Mouse (Mus musculus): ENCODE measurements at regions not wholly inside any gene's neighbourhood (a gene's known extent, or its start where the extent isn't known, plus 50 kb on each side); places are given as distances from the start of the nearest gene placed in this dataset.

GRCm38 (mm10) chr13:94619511-94619910, 169.2 kb upstream of the Tbca start:
- no peaks in the 10 kb centered on the region for H3K4me1 ChIP-seq (replicated peaks; ENCODE audit: control insufficient read depth, insufficient read depth, low read length)
- H3K4me3 ChIP-seq (ENCODE audit: low read depth, low read length): no peak overlapping the region
- no peaks in the 10 kb centered on the region for H3K27me3 ChIP-seq (replicated peaks; ENCODE audit: control insufficient read depth, insufficient read depth, low read length)
- H3K9me3 ChIP-seq (ENCODE audit: control insufficient read depth): no peaks in the 10 kb centered on the region
- WGBS: 64% methylated on average over 4 of the region's 4 CpGs
- no peak overlapping the region for H3K4me2 ChIP-seq (replicated peaks; ENCODE audit: low read depth)
- no peak for TF ChIP-seq CTCF (IDR thresholded peaks at IDR 0.05; ENCODE audit: low read depth)
- no peak for ATAC-seq
- H3K9ac ChIP-seq (ENCODE audit: low read depth, low read length): no peak overlapping the region
- no peak overlapping the region for H3K27ac ChIP-seq (ENCODE audit: low read depth, low read length)
- no peaks in the 10 kb centered on the region for H3K36me3 ChIP-seq (ENCODE audit: control insufficient read depth, insufficient read depth)

GRCm38 (mm10) chr13:94630055-94630454, 158.7 kb upstream of the Tbca start:
- Histone ChIP-seq H3K4me3 (ENCODE audit: low read depth, low read length) (no peak overlapping the region), H3K9ac (ENCODE audit: low read depth, low read length) (no peak overlapping the region), H3K36me3 (ENCODE audit: control insufficient read depth, insufficient read depth) (no peaks in the 10 kb centered on the region), H3K4me1 (replicated peaks; ENCODE audit: control insufficient read depth, insufficient read depth, low read length) (no peaks in the 10 kb centered on the region), H3K4me2 (replicated peaks; ENCODE audit: low read depth) (no peak overlapping the region), H3K27me3 (replicated peaks; ENCODE audit: control insufficient read depth, insufficient read depth, low read length) (no peaks in the 10 kb centered on the region), H3K27ac (ENCODE audit: low read depth, low read length) (no peak overlapping the region), H3K9me3 (ENCODE audit: control insufficient read depth) (no peaks in the 10 kb centered on the region)
- no peak for TF ChIP-seq CTCF (IDR thresholded peaks at IDR 0.05; ENCODE audit: low read depth)
- no peak for ATAC-seq
- WGBS: 89% methylated on average over 1 of the region's 1 CpGs

GRCm38 (mm10) chr13:94630685-94631084, 158.0 kb upstream of the Tbca start:
- Histone ChIP-seq H3K4me1 (replicated peaks; ENCODE audit: control insufficient read depth, insufficient read depth, low read length) (no peaks in the 10 kb centered on the region), H3K4me3 (ENCODE audit: low read depth, low read length) (no peak overlapping the region), H3K27me3 (replicated peaks; ENCODE audit: control insufficient read depth, insufficient read depth, low read length) (no peaks in the 10 kb centered on the region), H3K9ac (ENCODE audit: low read depth, low read length) (no peak overlapping the region), H3K9me3 (ENCODE audit: control insufficient read depth) (no peaks in the 10 kb centered on the region), H3K27ac (ENCODE audit: low read depth, low read length) (no peak overlapping the region), H3K4me2 (replicated peaks; ENCODE audit: low read depth) (no peak overlapping the region), H3K36me3 (ENCODE audit: control insufficient read depth, insufficient read depth) (no peaks in the 10 kb centered on the region)
- 89% methylated on average over 6 of the region's 6 CpGs for WGBS
- ATAC-seq: no peak
- TF ChIP-seq CTCF (IDR thresholded peaks at IDR 0.05; ENCODE audit: low read depth): no peak

- Histone ChIP-seq H3K27me3 (replicated peaks; ENCODE audit: control insufficient read depth, insufficient read depth, low read length) (no peaks in the 10 kb centered on the region), H3K9me3 (ENCODE audit: control insufficient read depth) (no peaks in the 10 kb centered on the region), H3K4me2 (replicated peaks; ENCODE audit: low read depth) (no peak overlapping the region), H3K9ac (ENCODE audit: low read depth, low read length) (no peak overlapping the region), H3K4me3 (ENCODE audit: low read depth, low read length) (no peak overlapping the region), H3K4me1 (replicated peaks; ENCODE audit: control insufficient read depth, insufficient read depth, low read length) (no peaks in the 10 kb centered on the region), H3K27ac (ENCODE audit: low read depth, low read length) (no peak overlapping the region), H3K36me3 (ENCODE audit: control insufficient read depth, insufficient read depth) (no peaks in the 10 kb centered on the region)
- TF ChIP-seq CTCF (IDR thresholded peaks at IDR 0.05; ENCODE audit: low read depth): no peak
- no peak for ATAC-seq
- 49% methylated on average over 5 of the region's 5 CpGs for WGBS
Observed at GRCm38 (mm10) chr13:94632730-94633129, 156.0 kb upstream of the Tbca start.

GRCm38 (mm10) chr13:94640336-94640735, 148.4 kb upstream of the Tbca start:
- no peak for TF ChIP-seq CTCF (IDR thresholded peaks at IDR 0.05; ENCODE audit: low read depth)
- Histone ChIP-seq H3K27me3 (replicated peaks; ENCODE audit: control insufficient read depth, insufficient read depth, low read length) (no peaks in the 10 kb centered on the region), H3K4me1 (replicated peaks; ENCODE audit: control insufficient read depth, insufficient read depth, low read length) (no peaks in the 10 kb centered on the region), H3K9me3 (ENCODE audit: control insufficient read depth) (no peaks in the 10 kb centered on the region), H3K4me2 (replicated peaks; ENCODE audit: low read depth) (no peak overlapping the region), H3K9ac (ENCODE audit: low read depth, low read length) (no peak overlapping the region), H3K27ac (ENCODE audit: low read depth, low read length) (no peak overlapping the region), H3K36me3 (ENCODE audit: control insufficient read depth, insufficient read depth) (no peaks in the 10 kb centered on the region), H3K4me3 (ENCODE audit: low read depth, low read length) (no peak overlapping the region)
- no peak for ATAC-seq
- WGBS: 77% methylated on average over 5 of the region's 5 CpGs

GRCm38 (mm10) chr13:94645241-94646206, 143.2 kb upstream of the Tbca start:
- H3K9ac ChIP-seq (ENCODE audit: low read depth, low read length): no peak overlapping the region
- H3K4me1 ChIP-seq (replicated peaks; ENCODE audit: control insufficient read depth, insufficient read depth, low read length): no peaks in the 10 kb centered on the region
- H3K4me2 ChIP-seq (replicated peaks; ENCODE audit: low read depth): no peak overlapping the region
- no peak overlapping the region for H3K27ac ChIP-seq (ENCODE audit: low read depth, low read length)
- no peak for ATAC-seq
- no peak overlapping the region for H3K4me3 ChIP-seq (ENCODE audit: low read depth, low read length)
- WGBS: 67% methylated on average over 19 of the region's 19 CpGs
- H3K9me3 ChIP-seq (ENCODE audit: control insufficient read depth): no peaks in the 10 kb centered on the region
- TF ChIP-seq CTCF (IDR thresholded peaks at IDR 0.05; ENCODE audit: low read depth): no peak
- H3K36me3 ChIP-seq (ENCODE audit: control insufficient read depth, insufficient read depth): no peaks in the 10 kb centered on the region
- H3K27me3 ChIP-seq (replicated peaks; ENCODE audit: control insufficient read depth, insufficient read depth, low read length): no peaks in the 10 kb centered on the region

All from intestine, postnatal 0 days (tissue).